In genomic region chr4:95924210-95925184, GRCm38 (mm10) we compare ENCODE assay signal across 8 mouse cellular contexts. TPM values are rescaled to one million over a fixed set of nuclear protein-coding genes. Genes with fewer than 3 reads are reported as not detected.
DNase-seq lines count a peak whose midpoint lies in the region; ATAC-seq and TF ChIP-seq lines count a peak whose summit lies in the region.

No protein-coding gene starts in this region.

- H3K9me3 ChIP-seq in ES-Bruce4 (replicated peaks; ENCODE audit: control insufficient read depth, insufficient read depth, low read length, poor library complexity, severe bottlenecking): no peaks in the 10 kb centered on the region
- no peaks in the 10 kb centered on the region for H3K9me3 ChIP-seq in forebrain, embryonic 14.5 days (replicated peaks; ENCODE audit: control insufficient read depth, low read length)
- no peaks in the 10 kb centered on the region for H3K9me3 ChIP-seq in lung, embryonic 15.5 days

- no peak overlapping the region for H3K9ac ChIP-seq in ES-Bruce4 (ENCODE audit: low read depth, poor library complexity, severe bottlenecking)
- no peak overlapping the region for H3K9ac ChIP-seq in forebrain, embryonic 14.5 days (ENCODE audit: low read length)
- H3K9ac ChIP-seq in lung, embryonic 15.5 days: no peak overlapping the region

- no peak overlapping the region for H3K4me3 ChIP-seq in ES-Bruce4 (ENCODE audit: low read depth, low read length)
- no peak overlapping the region for H3K4me3 ChIP-seq in forebrain, embryonic 14.5 days (ENCODE audit: low read depth, low read length)
- no peak overlapping the region for H3K4me3 ChIP-seq in lung, embryonic 15.5 days

- no peaks in the 10 kb centered on the region for H3K36me3 ChIP-seq in ES-Bruce4 (ENCODE audit: control insufficient read depth, insufficient read depth, low read length, poor library complexity, severe bottlenecking)
- H3K36me3 ChIP-seq in forebrain, embryonic 14.5 days (ENCODE audit: control insufficient read depth, insufficient read depth, low read length): no peaks in the 10 kb centered on the region
- no peaks in the 10 kb centered on the region for H3K36me3 ChIP-seq in lung, embryonic 15.5 days

- TF ChIP-seq EP300 in ES-Bruce4 (IDR thresholded peaks at IDR 0.05; ENCODE audit: insufficient read depth, low read depth, low read length): no peak

- ATAC-seq in forebrain, embryonic 14.5 days: peak; percentile 79
- ATAC-seq in lung, embryonic 15.5 days (ENCODE audit: borderline replicate concordance, extremely low read depth, low FRiP score, low TSS enrichment): peak; percentile 72; the same call in 1 of the 2 replicates

- H3K27ac ChIP-seq in ES-Bruce4 (ENCODE audit: insufficient read depth, low read length): no peak overlapping the region
- no peak overlapping the region for H3K27ac ChIP-seq in forebrain, embryonic 14.5 days (ENCODE audit: low read depth, low read length)
- 0 out of 2 replicates have a peak overlapping the region, but pooled peaks have one; percentile 38 for H3K27ac ChIP-seq in lung, embryonic 15.5 days

- intact Hi-C loops in heart, postnatal 36 days (cut with DNase I): loop anchor here (1.0 kb wide), 1 partner anchor 916 kb away; no protein-coding TSS in a partner anchor

- H3K4me2 ChIP-seq in forebrain, embryonic 14.5 days (ENCODE audit: low read length): no peak overlapping the region
- no peak overlapping the region; the same call in 1 of the 2 replicates for H3K4me2 ChIP-seq in lung, embryonic 15.5 days

- no peaks in the 10 kb centered on the region for H3K4me1 ChIP-seq in ES-Bruce4 (ENCODE audit: control insufficient read depth, insufficient read depth, low read length)
- H3K4me1 ChIP-seq in forebrain, embryonic 14.5 days (ENCODE audit: control insufficient read depth, insufficient read depth, low read length): no peaks in the 10 kb centered on the region
- H3K4me1 ChIP-seq in lung, embryonic 15.5 days: no peaks in the 10 kb centered on the region

- peak; percentile 8 for DNase-seq in c-Kit-positive CD71-positive TER-119-negative erythroid progenitor cells, embryonic 14.5 days (ENCODE audit: low read depth)
- DNase-seq in forebrain, embryonic 14.5 days (ENCODE audit: low spot score): peak; percentile 87
- peak; percentile 71 to 79 for DNase-seq in heart, postnatal 36 days
- DNase-seq in layer of hippocampus, adult 11-12 months (ENCODE audit: low spot score): peak; percentile 85
- DNase-seq in ovary, adult 18-20 months (ENCODE audit: low spot score): peak; percentile 14
- DNase-seq in thymus, adult 18-20 months: peak; percentile 34 to 54

- WGBS in forebrain, embryonic 14.5 days: 9% methylated on average over 7 of the region's 7 CpGs
- 6% methylated on average over 7 of the region's 7 CpGs for WGBS in lung, embryonic 15.5 days

- no peaks in the 10 kb centered on the region for H3K27me3 ChIP-seq in ES-Bruce4 (ENCODE audit: control insufficient read depth, insufficient read depth, low read length, poor library complexity, severe bottlenecking)
- H3K27me3 ChIP-seq in forebrain, embryonic 14.5 days (replicated peaks; ENCODE audit: control insufficient read depth, insufficient read depth, low read length): no peaks in the 10 kb centered on the region
- H3K27me3 ChIP-seq in lung, embryonic 15.5 days: no peaks in the 10 kb centered on the region

- peak; percentile 80 for TF ChIP-seq CTCF in ES-Bruce4 (IDR thresholded peaks at IDR 0.05; ENCODE audit: low read depth, low read length)

- TF ChIP-seq POLR2A in ES-Bruce4 (IDR thresholded peaks at IDR 0.05; ENCODE audit: insufficient read depth, low read length): no peak

RNA-seq across cellular contexts. Expression of gene Hook1, which starts 42.5 kb away (rescaled TPM):
- polyA plus RNA-seq in ES-Bruce4 (2011; ENCODE audit: insufficient read depth, insufficient read length, low read depth, missing spikeins): 127 and 131 TPM in 2 replicates
- polyA plus RNA-seq in forebrain, embryonic 14.5 days (2014; fragmentation: Nextera tagmentation; extraction: Ambion mirVana): 44.4 and 54.0 TPM in 2 replicates
- total RNA-seq in heart, postnatal 36 days (2021): 1 to 10 TPM; 7.5 to 9.2 TPM
- polyA plus RNA-seq in lung, embryonic 15.5 days (2015; fragmentation: Nextera tagmentation; extraction: Ambion mirVana): 14.9 and 15.0 TPM in 2 replicates

Comparison
In these comparisons a context has a peak if more than half of its experiments do, and no peak if none do; other contexts are left out.
1. DNase-seq: peak in every context shown above with its lines; median percentile 87 in forebrain, embryonic 14.5 days; 85 in layer of hippocampus, adult 11-12 months; 75 in heart, postnatal 36 days; 44 in thymus, adult 18-20 months; 14 in ovary, adult 18-20 months; 8 in c-Kit-positive CD71-positive TER-119-negative erythroid progenitor cells, embryonic 14.5 days.